Mouse (Mus musculus) heart, embryonic 11.5 days (tissue): ENCODE results near the gene D13Ertd608e. TPM values are rescaled to one million over a fixed set of nuclear protein-coding genes. Genes with fewer than 3 reads are reported as not detected.
"Not testable (repeated sequence)": the region's sequence is repeated elsewhere in the genome, so short reads cannot be mapped to it uniquely, and the experiment has no call there.

ENCODE experiments used
- ATAC-seq: fragments of 200-750 bp; cut with Nextera tagmentation; replicated peaks from 2 replicates; pipeline ENCODE4 v1.8.0; 2017; ENCODE audit warnings: moderate library complexity; ENCODE audit not compliant: insufficient number of reproducible peaks, low FRiP score, low TSS enrichment
- H3K27ac ChIP-seq: fragments of 300-500 bp; sonication (generic); 2 replicates; pipeline ENCODE4 v1.5.1; 2014; ENCODE audit warnings: mild to moderate bottlenecking, low read depth, low read length
- H3K27me3 ChIP-seq: fragments of 300-500 bp; sonication (generic); 2 replicates; pipeline ENCODE4 v1.6.1; 2014; ENCODE audit warnings: mild to moderate bottlenecking, low read length, mixed read lengths; ENCODE audit not compliant: control insufficient read depth, insufficient read depth
- H3K36me3 ChIP-seq: fragments of 300-500 bp; sonication (generic); 2 replicates; pipeline ENCODE4 v1.6.1; 2014; ENCODE audit warnings: mild to moderate bottlenecking, low read length, moderate library complexity, mixed read lengths; ENCODE audit not compliant: control insufficient read depth, insufficient read depth
- H3K4me1 ChIP-seq: fragments of 300-500 bp; sonication (generic); 2 replicates; pipeline ENCODE4 v1.6.1; 2014; ENCODE audit warnings: low read length; ENCODE audit not compliant: control insufficient read depth, insufficient read depth
- H3K4me2 ChIP-seq: fragments of 300-500 bp; sonication (generic); 2 replicates; pipeline ENCODE4 v1.6.1; 2014; ENCODE audit warnings: mild to moderate bottlenecking, moderate library complexity
- H3K4me3 ChIP-seq: fragments of 300-500 bp; sonication (generic); 2 replicates; pipeline ENCODE4 v1.5.1; 2014; ENCODE audit warnings: low read depth, low read length
- H3K9ac ChIP-seq: fragments of 300-500 bp; sonication (generic); 2 replicates; pipeline ENCODE4 v1.6.1; 2014; ENCODE audit warnings: mild to moderate bottlenecking, low read depth, low read length, moderate library complexity
- H3K9me3 ChIP-seq: fragments of 300-500 bp; sonication (generic); replicated peaks from 2 replicates; pipeline ENCODE4 v1.6.1; 2016; ENCODE audit warnings: low read length; ENCODE audit not compliant: control insufficient read depth
- WGBS: fragments of 180-500 bp; shearing (Covaris S2); extraction: QIAGEN DNeasy Blood & Tissue Kit; methylation state at CpG from one replicate; pipeline ENCODE4 v1.1.7; 2014; ENCODE audit not compliant: insufficient replicate concordance; 5-methylcytosine and 5-hydroxymethylcytosine counted together
- polyA plus RNA-seq: library from polyadenylated mRNA; unstranded; fragments of >200 nt; fragmentation: Nextera tagmentation; extraction: Ambion mirVana; gene quantifications from 2 replicates; pipeline ENCODE4 v1.2.1, GENCODE M21; 2014

D13Ertd608e gene
- polyA plus RNA-seq, 1 experiment from 2014 or later = not detected

GRCm38 (mm10) chr13:119810031-119810430 lies 25.8 kb upstream of the D13Ertd608e start:
- no peaks in the 10 kb centered on the region for H3K27me3 ChIP-seq
- 87% methylated on average over 9 of the region's 9 CpGs for WGBS
- ATAC-seq = no peak

GRCm38 (mm10) chr13:119816798-119817197 lies 19.0 kb upstream of the D13Ertd608e start:
- Histone ChIP-seq H3K36me3 (no peaks in the 10 kb centered on the region), H3K9me3 (no peaks in the 10 kb centered on the region), H3K9ac (no peak overlapping the region), H3K27ac (no peak overlapping the region), H3K4me2 (no peak overlapping the region), H3K4me3 (no peak overlapping the region), H3K4me1 (no peaks in the 10 kb centered on the region), H3K27me3 (no peaks in the 10 kb centered on the region)
- 50% methylated on average over 8 of the region's 8 CpGs for WGBS
- ATAC-seq = no peak

More at GRCm38 (mm10) chr13:119810031-119810430, 25.8 kb upstream of the D13Ertd608e start:
- H3K9me3 ChIP-seq = no peaks in the 10 kb centered on the region
- no peak overlapping the region for H3K4me3 ChIP-seq
- H3K27ac ChIP-seq = no peak overlapping the region
- no peaks in the 10 kb centered on the region for H3K36me3 ChIP-seq
- H3K4me1 ChIP-seq = no peaks in the 10 kb centered on the region
- H3K4me2 ChIP-seq = no peak overlapping the region
- H3K9ac ChIP-seq = no peak overlapping the region

- Histone ChIP-seq H3K4me3 (no peak overlapping the region), H3K36me3 (no peaks in the 10 kb centered on the region), H3K9me3 (no peaks in the 10 kb centered on the region), H3K9ac (no peak overlapping the region), H3K27ac (no peak overlapping the region), H3K4me1 (no peaks in the 10 kb centered on the region), H3K27me3 (no peaks in the 10 kb centered on the region), H3K4me2 (no peak overlapping the region)
- WGBS = 26% methylated on average over 2 of the region's 2 CpGs
- no peak for ATAC-seq
Observed at GRCm38 (mm10) chr13:119817579-119818206, 18.1 kb upstream of the D13Ertd608e start.

- ATAC-seq, H3K9ac ChIP-seq: not testable (repeated sequence)
Observed at GRCm38 (mm10) chr13:119830116-119830515, 5.7 kb upstream of the D13Ertd608e start, which contains the start of gene AF067063. AF067063 (minus strand) TSS chr13:119830216.

GRCm38 (mm10) chr13:119836324-119836811 lies 562 bp downstream of the D13Ertd608e start:
- ATAC-seq = peak; percentile 46
- H3K4me2 ChIP-seq = peak overlapping the region; percentile 32
- not testable (repeated sequence) for H3K36me3 ChIP-seq, H3K4me3 ChIP-seq, H3K4me1 ChIP-seq, H3K27me3 ChIP-seq, H3K9me3 ChIP-seq, H3K27ac ChIP-seq, H3K9ac ChIP-seq
- 11% methylated on average over 20 of the region's 23 CpGs for WGBS

More at GRCm38 (mm10) chr13:119830116-119830515, 5.7 kb upstream of the D13Ertd608e start, which contains the start of gene AF067063:
- H3K27ac ChIP-seq, H3K36me3 ChIP-seq, H3K9me3 ChIP-seq, H3K4me1 ChIP-seq, H3K4me3 ChIP-seq, H3K4me2 ChIP-seq, H3K27me3 ChIP-seq: not testable (repeated sequence)

GRCm38 (mm10) chr13:119837719-119838337 lies 2.0 kb downstream of the D13Ertd608e start:
- H3K4me2 ChIP-seq, H3K4me1 ChIP-seq, H3K36me3 ChIP-seq, H3K4me3 ChIP-seq, H3K9me3 ChIP-seq, H3K9ac ChIP-seq, H3K27ac ChIP-seq, H3K27me3 ChIP-seq, ATAC-seq: not testable (repeated sequence)
- 3% methylated on average over 14 of the region's 23 CpGs for WGBS

GRCm38 (mm10) chr13:119839982-119840381 lies 4.2 kb downstream of the D13Ertd608e start:
- not testable (repeated sequence) for H3K4me1 ChIP-seq, H3K9me3 ChIP-seq, H3K4me3 ChIP-seq, H3K9ac ChIP-seq, ATAC-seq, H3K27me3 ChIP-seq, H3K4me2 ChIP-seq, H3K27ac ChIP-seq, H3K36me3 ChIP-seq
- 23% methylated on average over 6 of the region's 6 CpGs for whole genome bisulfite sequencing

- H3K9me3 ChIP-seq, H3K27ac ChIP-seq, H3K4me2 ChIP-seq, H3K27me3 ChIP-seq, H3K4me3 ChIP-seq, ATAC-seq, H3K36me3 ChIP-seq, H3K4me1 ChIP-seq, H3K9ac ChIP-seq: not testable (repeated sequence)
- WGBS = no CpG with 5 or more reads among the region's 6 CpGs
Observed at GRCm38 (mm10) chr13:119862399-119862798, 26.6 kb downstream of the D13Ertd608e start.
